Mouse (Mus musculus): ENCODE data around the gene Cenpn.

The Cenpn gene

DNA sequence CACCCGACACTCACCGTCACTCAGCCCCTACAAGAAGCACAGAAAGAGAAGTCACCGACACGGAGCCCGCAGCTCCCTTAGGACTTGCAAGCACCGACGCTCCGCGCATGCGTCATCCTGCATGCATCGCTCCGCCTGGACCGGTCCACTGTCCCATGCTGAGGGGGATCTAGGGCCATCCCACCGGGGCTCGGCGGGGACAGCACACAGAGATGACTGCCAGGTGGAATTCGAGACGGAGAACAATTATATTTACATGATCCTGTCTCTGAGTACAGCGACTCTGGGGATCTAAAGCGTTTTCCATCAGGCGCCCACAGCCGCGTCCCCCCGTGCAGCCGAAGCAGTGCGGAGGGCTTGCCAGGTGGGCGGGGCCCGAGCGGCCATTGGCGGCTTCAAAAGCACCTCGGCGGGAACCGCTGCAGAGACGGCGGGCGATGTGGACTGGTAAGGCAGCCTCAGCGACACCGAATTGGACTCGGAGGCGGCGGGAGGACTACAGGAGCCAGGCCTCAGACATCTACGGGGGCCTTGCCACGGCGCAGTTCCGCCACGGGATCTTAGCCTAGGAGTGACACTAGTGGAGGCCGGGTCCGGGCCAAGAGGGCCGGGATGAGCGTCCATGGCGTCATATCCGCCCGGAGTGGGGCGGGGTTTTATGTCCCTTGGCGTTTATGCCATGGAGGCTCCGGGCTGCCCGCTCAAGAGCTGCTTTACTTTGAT lies at the start of gene Cenpn, which contains the start of gene Cmc2:
Gene Cenpn, plus strand, starts transcription at position 394 of the 723 bp plus-strand sequence.
Gene Cmc2, minus strand, starts transcription at position 119 of the 723 bp plus-strand sequence.
- peak; percentile 96 for DNase-seq (ENCODE audit: low read depth, low spot score)

- DNase-seq (ENCODE audit: low read depth, low spot score): no peak
Measured at GRCm38 (mm10) chr8:116872761-116873342, 48.7 kb upstream of the Cenpn start.

DNA sequence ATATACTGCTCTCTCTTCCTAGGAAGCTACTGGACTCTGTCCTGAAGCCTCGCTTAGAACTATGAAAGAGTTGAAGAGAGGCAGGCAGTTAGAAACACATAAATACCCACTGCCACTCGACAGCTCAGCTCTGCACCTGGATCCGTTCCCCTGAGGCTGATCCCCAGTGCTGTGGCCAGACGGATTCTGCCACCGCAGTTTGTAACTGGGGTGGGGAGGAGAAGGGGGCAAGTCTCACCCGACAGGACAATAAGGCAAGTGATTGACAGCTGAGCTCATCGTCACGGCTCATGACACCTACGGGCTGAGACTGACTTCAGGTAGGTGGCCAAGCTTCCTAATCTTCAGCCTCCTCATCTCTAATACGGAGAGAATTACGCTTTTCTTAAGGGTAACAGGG lies 47.9 kb upstream of the Cenpn start:
- DNase-seq (ENCODE audit: low read depth, low spot score): no peak

DNA sequence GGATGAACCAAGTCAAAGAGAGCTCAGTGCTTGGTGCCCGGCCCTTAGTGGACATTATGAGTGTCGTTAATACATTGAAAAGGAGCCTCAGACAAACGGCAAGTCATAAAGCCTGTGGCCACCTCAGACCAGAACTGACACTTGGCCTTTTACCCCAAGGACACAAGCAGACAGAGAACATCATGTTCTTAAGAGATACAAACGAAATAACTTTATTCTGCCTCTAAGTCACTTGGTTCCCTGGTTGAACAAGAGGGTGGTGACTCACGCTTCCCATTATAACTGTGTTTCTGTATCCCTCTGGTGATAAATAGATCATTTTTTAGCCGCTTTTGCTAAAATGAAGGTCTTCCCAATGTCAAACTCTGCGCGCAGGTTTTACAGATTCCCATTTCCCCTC lies 47.5 kb upstream of the Cenpn start:
- DNase-seq (ENCODE audit: low read depth, low spot score): no peak

- DNase-seq (ENCODE audit: low read depth, low spot score): no peak
Measured at GRCm38 (mm10) chr8:116875798-116876450, 45.6 kb upstream of the Cenpn start.

DNA sequence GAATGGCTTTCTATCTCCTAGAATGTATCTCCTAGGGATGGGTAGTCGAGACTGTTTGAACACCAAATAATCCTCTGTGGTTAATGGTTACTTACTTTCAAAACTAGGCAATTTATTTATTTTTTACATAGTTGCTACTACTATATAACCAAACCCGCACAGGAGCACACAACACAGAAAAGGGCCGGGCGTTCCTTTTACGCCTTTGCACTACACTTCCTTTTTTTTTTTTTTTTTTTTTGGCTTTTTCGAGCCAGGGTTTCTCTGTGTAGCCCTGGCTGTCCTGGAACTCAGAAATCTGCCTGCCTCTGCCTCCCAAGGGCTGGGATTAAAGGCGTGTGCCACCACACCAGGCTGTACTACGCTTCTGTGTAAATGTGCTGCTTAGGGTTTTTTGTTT lies 40.1 kb upstream of the Cenpn start:
- DNase-seq (ENCODE audit: low read depth, low spot score): no peak

- DNase-seq (ENCODE audit: low read depth, low spot score): no peak
Measured at GRCm38 (mm10) chr8:116887813-116888212, 33.7 kb upstream of the Cenpn start.

GRCm38 (mm10) chr8:116891446-116891845 lies 30.1 kb upstream of the Cenpn start:
- no peak for DNase-seq (ENCODE audit: low read depth, low spot score)

DNA sequence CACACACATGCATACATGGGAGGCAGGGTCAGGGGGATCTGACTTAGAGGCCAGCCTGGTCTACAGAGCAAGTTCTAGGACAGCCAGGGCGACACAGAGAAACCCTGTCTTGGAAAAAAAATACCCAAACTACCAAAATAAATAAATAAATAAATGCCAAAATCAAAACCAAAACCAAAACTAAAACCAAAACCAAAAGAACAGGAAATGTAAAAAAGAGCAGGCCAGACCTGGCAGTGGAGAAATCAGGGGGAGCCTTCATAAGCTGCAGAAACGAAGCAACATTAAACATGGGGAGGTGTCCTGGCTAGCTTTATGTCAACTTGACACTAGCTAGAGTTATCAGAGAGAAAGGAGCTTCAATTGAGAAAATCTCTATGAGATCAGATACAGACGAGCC lies 29.4 kb upstream of the Cenpn start:
- DNase-seq (ENCODE audit: low read depth, low spot score): no peak

- DNase-seq (ENCODE audit: low read depth, low spot score): no peak
Measured at GRCm38 (mm10) chr8:116892636-116893035, 28.9 kb upstream of the Cenpn start.

DNA sequence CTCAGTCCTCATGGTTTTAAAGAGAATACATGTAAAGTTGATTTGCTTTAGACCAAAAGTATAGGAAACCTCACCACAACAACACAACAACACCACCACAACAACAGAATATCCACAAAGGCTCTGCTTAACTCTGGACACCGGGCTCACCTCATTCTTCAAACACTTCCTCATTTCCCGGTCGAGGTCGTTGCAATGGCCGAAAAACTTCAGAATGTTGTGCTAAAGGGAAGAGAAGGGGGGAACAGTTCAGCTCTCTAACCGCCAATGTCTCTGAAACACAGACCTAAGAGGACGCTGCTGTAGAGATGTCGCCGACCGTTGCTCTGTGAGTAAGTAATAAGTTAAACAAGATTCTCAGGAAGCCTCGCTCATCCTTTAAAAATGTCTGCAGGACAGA lies 27.6 kb upstream of the Cenpn start:
- DNase-seq (ENCODE audit: low read depth, low spot score): no peak

- no peak for DNase-seq (ENCODE audit: low read depth, low spot score)
Measured at GRCm38 (mm10) chr8:116895521-116895920, 26.0 kb upstream of the Cenpn start.

- no peak for DNase-seq (ENCODE audit: low read depth, low spot score)
Measured at GRCm38 (mm10) chr8:116904736-116905135, 16.8 kb upstream of the Cenpn start.

- no peak for DNase-seq (ENCODE audit: low read depth, low spot score)
Measured at GRCm38 (mm10) chr8:116905252-116905651, 16.3 kb upstream of the Cenpn start.

- DNase-seq (ENCODE audit: low read depth, low spot score): no peak
Measured at GRCm38 (mm10) chr8:116905836-116906235, 15.7 kb upstream of the Cenpn start.

DNA sequence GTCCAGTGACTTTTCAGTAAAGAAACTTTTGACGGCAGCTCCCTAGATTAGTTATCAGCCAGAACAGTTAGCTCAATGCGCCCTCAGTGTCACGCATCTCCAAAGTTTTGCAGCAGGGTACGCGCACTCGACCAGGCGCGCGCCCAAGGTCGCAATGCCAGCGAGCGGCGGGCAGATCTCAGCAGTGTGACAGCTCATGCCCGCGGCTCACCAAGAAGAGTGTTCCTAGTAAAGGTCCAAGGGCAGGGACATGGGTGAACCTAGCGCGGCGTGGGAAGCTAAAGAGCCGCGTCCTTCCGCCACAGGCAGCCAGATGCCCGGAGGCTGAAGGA lies 559 bp upstream of the Cenpn start:
- DNase-seq (ENCODE audit: low read depth, low spot score): no peak

DNA sequence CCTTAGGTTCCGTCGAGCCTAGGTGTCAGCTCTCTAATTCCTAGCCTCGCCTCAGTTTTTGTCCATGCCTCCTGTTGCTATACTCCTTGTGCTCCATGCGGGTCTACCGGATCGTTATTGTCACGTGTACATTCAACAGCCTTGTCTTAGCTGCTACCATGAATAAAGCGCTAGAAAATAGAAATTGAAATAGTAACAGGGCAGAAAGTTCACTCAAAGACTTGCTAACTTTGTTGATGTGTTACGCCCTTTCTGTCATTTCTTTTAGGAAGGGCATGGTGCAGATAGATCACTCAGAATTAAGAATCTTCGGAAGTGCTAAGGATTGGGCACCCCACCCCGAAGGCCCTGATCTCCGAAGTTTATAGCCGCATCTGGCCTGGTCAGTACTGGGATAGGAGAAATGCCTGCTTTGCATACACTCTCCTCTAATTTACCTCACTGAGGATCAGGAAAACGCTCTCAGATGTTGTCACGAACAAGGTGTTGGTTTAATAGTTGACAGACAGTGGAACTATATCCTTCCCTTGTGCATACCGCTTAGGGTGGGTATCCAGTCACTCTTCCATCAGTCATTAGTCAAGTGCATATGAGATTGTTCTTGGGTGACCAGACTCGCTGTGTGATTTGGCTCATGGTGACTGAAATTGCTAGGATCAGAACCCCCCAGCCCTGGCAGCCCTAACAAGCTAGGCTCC lies 679 bp downstream of the Cenpn start:
- DNase-seq (ENCODE audit: low read depth, low spot score): no peak

GRCm38 (mm10) chr8:116923526-116923925 lies 2.0 kb downstream of the Cenpn start:
- no peak for DNase-seq (ENCODE audit: low read depth, low spot score)

DNA sequence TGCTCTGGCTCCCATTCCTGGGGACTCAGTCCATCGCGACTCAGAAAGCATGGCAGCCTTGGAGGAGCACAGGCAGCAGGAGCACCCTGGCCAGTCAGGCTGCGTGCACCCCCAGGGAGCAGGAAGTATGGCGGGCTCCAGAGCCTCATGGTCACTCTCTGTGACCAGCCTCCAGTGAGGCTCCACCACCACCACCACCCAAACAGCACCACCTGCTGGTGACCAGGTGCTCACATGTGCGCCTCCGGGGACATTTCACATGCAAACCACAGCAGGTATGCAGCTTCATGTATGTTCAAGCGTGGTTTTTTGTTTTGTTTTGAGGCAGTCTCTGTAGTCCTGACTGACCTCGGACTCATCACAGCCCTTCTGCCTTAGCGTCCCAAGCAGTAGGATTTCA lies 6.3 kb downstream of the Cenpn start:
- no peak for DNase-seq (ENCODE audit: low read depth, low spot score)

DNA sequence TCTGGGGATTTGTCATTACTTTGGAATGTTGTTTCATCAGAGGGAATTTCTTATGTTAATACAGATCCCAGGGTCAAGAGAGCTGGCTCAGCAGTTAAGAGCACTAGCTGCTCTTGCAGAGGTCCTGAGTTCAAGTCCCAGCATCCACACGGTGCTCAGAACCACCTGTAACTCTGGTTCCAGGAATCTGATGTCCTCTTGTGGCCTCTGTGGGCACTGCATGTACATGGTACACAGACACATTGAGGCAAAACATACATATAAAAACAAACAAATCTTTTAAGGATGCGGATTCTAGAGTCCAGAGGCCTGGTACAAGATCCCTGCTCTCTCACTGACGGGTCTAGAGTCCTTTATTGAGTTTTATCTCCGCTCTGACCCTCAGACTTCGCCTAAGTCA lies 7.1 kb downstream of the Cenpn start:
- no peak for DNase-seq (ENCODE audit: low read depth, low spot score)

- no peak for DNase-seq (ENCODE audit: low read depth, low spot score)
Measured at GRCm38 (mm10) chr8:116934976-116935375, 13.4 kb downstream of the Cenpn start.

GRCm38 (mm10) chr8:116935506-116935905 lies 14.0 kb downstream of the Cenpn start:
- DNase-seq (ENCODE audit: low read depth, low spot score): no peak

Measured in retina, postnatal 7 days (tissue).